Mouse (Mus musculus) layer of hippocampus, postnatal 10 days (tissue): ENCODE results near the gene Dnaaf3. TPM values are rescaled to one million over a fixed set of nuclear protein-coding genes. Genes with fewer than 3 reads are reported as not detected.
"Not testable (repeated sequence)": the region's sequence is repeated elsewhere in the genome, so short reads cannot be mapped to it uniquely, and the experiment has no call there.

ENCODE experiments used
- DNase-seq, 2 experiments: peaks; one replicate each; pipeline ENCODE4 v3.0.0; 2021; ENCODE audit warnings: low spot score in 2 of 2
- long read RNA-seq: library from polyadenylated mRNA; stranded (forward); transcript quantifications from one replicate; pipeline ENCODE4 v2.0.0, GENCODE M21; 2023
- total RNA-seq, 2 experiments: library from RNA; stranded (reverse); gene quantifications; 2 replicates each; pipeline ENCODE4 v1.2.3; 2021

The Dnaaf3 gene
- total RNA-seq, result 1 to 10 TPM; 1.2 to 1.4 TPM
- long read RNA-seq, partial matches to known transcripts, result 0 of 1 reads
- long read RNA-seq, other reads (novel, unspliced or antisense), result 1 of 1 reads

- DNase-seq, result no peak
Observed at GRCm38 (mm10) chr7:4532005-4532729, at the start of gene Dnaaf3. Dnaaf3 (minus strand) TSS chr7:4532453.

GRCm38 (mm10) chr7:4581481-4581880 is 49.2 kb upstream of the Dnaaf3 start:
- DNase-seq, result not testable (repeated sequence)

- not testable (repeated sequence) for DNase-seq
Observed at GRCm38 (mm10) chr7:4572361-4572760, 40.1 kb upstream of the Dnaaf3 start.

GRCm38 (mm10) chr7:4562660-4563059 is 30.4 kb upstream of the Dnaaf3 start:
- peak in 1 of 2 experiments; percentile 4 for DNase-seq

- DNase-seq, result no peak
Observed at GRCm38 (mm10) chr7:4557167-4557560, 24.9 kb upstream of the Dnaaf3 start.

- DNase-seq, result peak; percentile 87 to 88
Observed at GRCm38 (mm10) chr7:4556256-4557166, 24.3 kb upstream of the Dnaaf3 start.

- DNase-seq, result peak; percentile 56 to 75
Observed at GRCm38 (mm10) chr7:4547221-4547641, 15.0 kb upstream of the Dnaaf3 start, which contains the start of gene Syt5. Syt5 (minus strand) TSS chr7:4547541.

GRCm38 (mm10) chr7:4546591-4547131 is 14.4 kb upstream of the Dnaaf3 start:
- DNase-seq, result peak; percentile 93 to 95

GRCm38 (mm10) chr7:4546050-4546449 is 13.8 kb upstream of the Dnaaf3 start:
- DNase-seq, result no peak

- DNase-seq, result no peak
Observed at GRCm38 (mm10) chr7:4542013-4542412, 9.8 kb upstream of the Dnaaf3 start.

- DNase-seq, result no peak
Observed at GRCm38 (mm10) chr7:4541344-4541743, 9.1 kb upstream of the Dnaaf3 start.

GRCm38 (mm10) chr7:4539019-4539418 is 6.8 kb upstream of the Dnaaf3 start:
- DNase-seq, result no peak

- no peak for DNase-seq
Observed at GRCm38 (mm10) chr7:4537181-4537580, 4.9 kb upstream of the Dnaaf3 start.

- no peak for DNase-seq
Observed at GRCm38 (mm10) chr7:4536369-4536768, 4.1 kb upstream of the Dnaaf3 start.

GRCm38 (mm10) chr7:4530166-4530565 is 2.1 kb downstream of the Dnaaf3 start:
- not testable (repeated sequence) for DNase-seq

- DNase-seq, result no peak
Observed at GRCm38 (mm10) chr7:4527302-4527689, 5.0 kb downstream of the Dnaaf3 start.

- DNase-seq, result peak; percentile 76 to 84
Observed at GRCm38 (mm10) chr7:4526341-4527301, 5.6 kb downstream of the Dnaaf3 start.

- peak in 1 of 2 experiments; percentile 58 for DNase-seq
Observed at GRCm38 (mm10) chr7:4524212-4524922, 7.9 kb downstream of the Dnaaf3 start, which contains the start of gene Tnni3. Tnni3 (minus strand) TSS chr7:4524229.
